Mouse (Mus musculus) monocyte, adult 2 months (primary cell): Measurements from ENCODE around the gene Mup22.
"Not testable (repeated sequence)": the region's sequence is repeated elsewhere in the genome, so short reads cannot be mapped to it uniquely, and the experiment has no call there.

Source experiments
- DNase-seq, 2 experiments: peaks; one replicate each; pipeline ENCODE4 v3.0.0; 2022; ENCODE audit warnings: low spot score in 2 of 2, low read depth in 1 of 2

Mup22 gene

GRCm38 (mm10) chr4:60821363-60821762 lies at the start of gene Mup22:
Mup22 (minus strand) TSS chr4:60821463.
- not testable (repeated sequence) for DNase-seq

- DNase-seq, result not testable (repeated sequence)
These were observed 19.6 kb upstream of the Mup22 start for GRCm38 (mm10) chr4:60840889-60841288.
